Mouse (Mus musculus) retina, postnatal 1 day (tissue): Measurements from ENCODE around the gene Ttc16.
A peak's percentile ranks its signal among the peaks of the same experiment; 100 is the strongest.

Source experiments
- DNase-seq: peaks from one replicate; pipeline ENCODE4 v3.0.0-alpha.2; 2012

Gene Ttc16

DNA sequence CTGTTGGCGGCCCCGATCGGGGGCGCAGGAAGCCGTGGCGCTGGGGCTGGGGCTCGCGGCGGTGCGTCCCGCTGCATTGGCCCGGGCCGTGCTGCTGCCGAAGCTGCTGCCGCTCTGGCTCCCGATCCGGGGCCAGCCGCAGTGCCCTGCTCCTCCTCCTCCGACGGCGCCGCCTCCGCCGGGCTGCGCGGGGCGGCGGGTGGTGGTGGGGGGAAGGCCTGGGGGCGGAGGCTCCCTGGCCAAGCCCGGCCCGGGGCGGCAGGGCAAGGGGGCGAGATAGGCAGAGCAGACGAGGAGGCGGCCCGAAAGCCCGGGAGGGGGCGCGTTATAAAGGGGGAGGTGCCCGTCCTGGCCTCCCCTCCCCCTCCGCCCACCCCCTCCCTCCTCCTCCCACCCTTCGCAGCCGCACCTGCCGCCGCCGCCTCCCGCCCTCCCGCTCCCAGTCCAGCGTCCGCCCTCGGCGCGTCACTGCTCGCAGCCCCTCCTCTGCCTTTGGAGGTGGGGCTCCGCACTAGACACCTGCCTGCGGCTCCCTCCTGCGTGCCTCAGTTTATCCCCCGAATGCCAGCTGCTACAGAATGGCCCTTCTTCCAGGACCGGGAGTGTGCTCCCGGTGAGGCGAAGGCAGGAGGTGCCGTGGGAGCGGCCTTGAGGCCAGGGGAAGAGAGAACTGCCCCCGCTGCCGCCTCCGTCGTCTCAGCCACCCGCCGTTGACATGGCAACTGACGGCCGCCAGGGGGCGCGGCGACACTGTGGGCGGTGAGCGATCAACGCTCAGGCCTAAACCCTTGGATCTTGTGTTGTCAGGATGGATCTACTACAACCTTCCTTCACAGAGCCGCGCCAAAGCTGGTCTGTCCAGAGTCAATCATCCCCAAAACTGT is 62.3 kb downstream of the Ttc16 start, which contains the start of gene Cdk9:
TSS of gene Cdk9 (minus strand) at position 143 of the 884 bp plus-strand sequence.
- DNase-seq = peak; percentile 95

DNA sequence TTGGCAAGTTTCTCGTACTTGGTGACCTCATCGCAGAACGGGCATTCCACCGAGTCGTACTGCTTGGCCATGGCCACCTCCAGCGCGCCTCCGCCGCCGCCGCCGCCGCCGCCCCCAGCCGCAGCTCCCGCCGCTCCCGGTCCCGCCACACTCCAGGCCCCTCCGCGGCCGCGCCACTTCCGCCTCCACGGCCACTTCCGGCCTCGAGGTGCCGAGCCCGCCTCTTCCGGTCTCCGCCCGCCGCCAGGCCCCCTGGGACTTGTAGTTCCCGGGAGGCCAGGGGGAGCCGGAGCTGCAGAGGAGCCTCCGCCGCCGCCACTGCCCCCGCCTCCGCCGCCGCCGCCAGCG is 62.9 kb downstream of the Ttc16 start:
- peak; percentile 95 for DNase-seq

DNA sequence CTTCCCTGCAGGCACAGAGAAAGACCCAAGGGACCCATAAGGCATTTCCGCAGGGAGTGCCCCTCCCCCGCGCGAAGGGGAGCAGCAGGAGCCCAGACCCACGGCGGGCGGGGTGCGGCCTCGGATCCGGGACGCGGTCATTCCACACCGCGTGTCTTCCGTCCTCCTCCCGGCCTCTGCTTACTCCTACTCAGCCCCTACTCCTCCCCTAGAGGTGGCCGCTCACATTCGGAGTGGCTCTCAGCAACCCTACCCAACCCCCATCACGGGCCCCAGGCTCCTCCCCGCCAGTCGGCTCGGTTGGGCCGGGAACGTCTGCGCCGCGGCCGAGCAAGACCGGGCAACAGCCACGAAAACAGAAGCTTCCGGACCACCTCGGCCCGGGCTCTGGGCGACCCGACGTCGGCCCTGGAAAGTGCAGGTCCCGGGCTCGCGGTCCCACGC is 63.3 kb downstream of the Ttc16 start:
- peak; percentile 71 for DNase-seq

DNA sequence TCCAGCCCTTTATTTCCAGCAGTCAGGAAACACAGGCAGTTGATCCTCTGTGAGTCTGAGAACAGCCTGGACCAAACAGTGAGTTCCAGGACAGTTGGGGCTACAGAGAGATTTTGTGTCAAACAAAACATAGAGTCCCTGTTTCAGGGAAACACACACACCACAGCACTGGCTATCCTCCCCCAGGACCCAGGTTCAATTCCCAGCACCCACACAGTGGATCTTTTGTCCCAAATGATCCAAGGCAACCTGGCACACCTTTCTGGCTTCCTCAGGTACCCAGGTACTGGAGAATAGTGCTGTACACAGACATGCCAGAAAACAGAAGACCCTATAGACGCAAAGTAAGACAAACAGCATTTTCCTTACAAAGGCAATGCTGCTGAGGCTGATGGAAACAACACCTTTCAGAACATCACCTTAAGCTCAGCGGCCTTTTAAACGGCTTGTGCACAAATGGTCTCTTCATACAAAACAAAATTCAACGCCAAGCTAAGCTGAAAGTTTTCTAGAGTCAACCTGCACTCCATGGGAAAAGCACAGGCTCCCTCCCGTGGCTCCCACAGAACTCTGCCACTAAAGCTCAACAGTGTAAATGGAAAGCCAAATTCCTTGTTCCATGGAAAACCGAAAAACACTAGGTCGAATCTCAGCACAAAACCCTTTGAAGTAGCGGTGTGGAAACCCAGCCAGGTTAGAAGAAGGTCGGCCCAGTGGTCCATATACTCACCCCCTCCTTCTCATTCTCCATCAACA is 64.0 kb downstream of the Ttc16 start:
- DNase-seq = no peak

DNA sequence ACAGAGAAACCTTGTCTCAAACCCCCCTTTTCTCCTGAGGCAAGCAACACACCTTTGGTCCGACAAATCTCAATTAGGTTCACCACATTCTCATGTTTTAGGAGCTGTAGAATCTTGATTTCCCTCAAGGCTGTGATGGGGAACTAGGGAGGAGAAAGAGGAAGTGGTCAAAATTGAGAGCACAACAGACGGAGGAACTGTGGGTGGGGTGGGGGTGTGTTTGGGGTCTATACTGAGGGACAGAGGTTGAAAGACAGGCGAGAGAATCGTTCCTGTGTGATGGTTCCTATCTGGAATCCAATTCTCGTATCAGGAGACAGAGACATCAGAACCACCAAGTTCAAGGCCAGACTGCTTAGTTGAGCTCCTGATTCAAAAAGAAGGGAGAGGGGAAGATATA is 65.0 kb downstream of the Ttc16 start:
- no peak for DNase-seq

DNA sequence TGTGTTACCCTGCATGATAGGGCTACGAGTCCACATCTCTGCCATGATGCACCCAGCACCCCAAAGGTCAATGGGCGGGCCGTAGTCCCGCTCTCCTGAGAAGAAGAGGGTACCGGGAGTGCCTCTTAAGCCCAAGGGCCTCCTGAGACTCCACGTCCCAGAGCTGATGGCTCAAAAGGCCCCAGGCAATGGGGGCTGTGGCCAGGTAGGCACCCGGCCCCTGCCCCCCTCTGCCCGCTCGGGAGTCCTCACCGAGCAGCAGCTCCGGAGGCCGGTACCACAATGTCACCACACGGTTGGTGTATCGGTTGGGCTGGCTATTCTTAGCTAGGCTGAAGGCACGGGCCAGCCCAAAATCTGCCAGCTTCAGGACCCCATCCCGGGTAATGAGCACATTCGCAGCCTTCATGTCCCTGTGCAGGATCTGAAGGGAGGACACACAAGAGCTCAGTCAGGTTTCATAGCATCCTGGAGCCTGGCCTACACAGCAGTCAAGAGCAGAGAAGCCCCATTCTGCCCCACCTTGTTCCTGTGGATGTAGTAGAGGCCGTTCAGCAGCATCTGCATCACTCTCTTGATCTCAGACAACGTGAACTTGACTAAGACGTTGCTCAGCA is 65.8 kb downstream of the Ttc16 start:
- no peak for DNase-seq

DNA sequence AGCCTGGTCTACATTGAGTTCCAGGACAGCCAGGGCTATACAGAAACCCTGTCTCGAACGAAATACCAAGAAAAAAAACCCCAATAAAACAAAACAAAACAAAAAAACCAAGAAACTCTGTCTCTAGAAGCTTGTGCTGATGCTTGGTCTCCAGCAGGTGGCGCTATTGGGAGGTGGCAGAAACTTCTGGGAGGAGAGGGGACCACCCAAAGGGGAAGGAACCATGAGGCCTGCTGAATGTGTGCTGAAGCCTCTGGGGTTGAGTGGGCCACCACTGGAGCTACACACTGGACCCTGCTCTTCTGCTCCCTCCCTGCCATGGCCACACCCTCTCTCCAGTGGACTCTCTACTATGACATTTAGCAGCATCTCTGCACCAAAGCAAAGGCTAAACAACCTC is 66.8 kb downstream of the Ttc16 start:
- DNase-seq = peak; percentile 90
